Mouse (Mus musculus) heart, adult 8-10 months (tissue): ENCODE measurements around the gene Pdpn. TPM values are rescaled to one million over a fixed set of nuclear protein-coding genes. Genes with fewer than 3 reads are reported as not detected.
A peak's percentile ranks its signal among the peaks of the same experiment; 100 is the strongest.
"Not testable (repeated sequence)": the region's sequence is repeated elsewhere in the genome, so short reads cannot be mapped to it uniquely, and the experiment has no call there.

Experiments used
- DNase-seq: peaks from one replicate; pipeline ENCODE4 v3.0.0; 2022; ENCODE audit warnings: low spot score
- total RNA-seq, 4 experiments: library from RNA; stranded (reverse); gene quantifications; 2 replicates each; pipeline ENCODE4 v1.2.4; 2022

Pdpn gene
- total RNA-seq, result 1 to 10 TPM; 5.0 to 7.2 (median 5.6) TPM

DNA sequence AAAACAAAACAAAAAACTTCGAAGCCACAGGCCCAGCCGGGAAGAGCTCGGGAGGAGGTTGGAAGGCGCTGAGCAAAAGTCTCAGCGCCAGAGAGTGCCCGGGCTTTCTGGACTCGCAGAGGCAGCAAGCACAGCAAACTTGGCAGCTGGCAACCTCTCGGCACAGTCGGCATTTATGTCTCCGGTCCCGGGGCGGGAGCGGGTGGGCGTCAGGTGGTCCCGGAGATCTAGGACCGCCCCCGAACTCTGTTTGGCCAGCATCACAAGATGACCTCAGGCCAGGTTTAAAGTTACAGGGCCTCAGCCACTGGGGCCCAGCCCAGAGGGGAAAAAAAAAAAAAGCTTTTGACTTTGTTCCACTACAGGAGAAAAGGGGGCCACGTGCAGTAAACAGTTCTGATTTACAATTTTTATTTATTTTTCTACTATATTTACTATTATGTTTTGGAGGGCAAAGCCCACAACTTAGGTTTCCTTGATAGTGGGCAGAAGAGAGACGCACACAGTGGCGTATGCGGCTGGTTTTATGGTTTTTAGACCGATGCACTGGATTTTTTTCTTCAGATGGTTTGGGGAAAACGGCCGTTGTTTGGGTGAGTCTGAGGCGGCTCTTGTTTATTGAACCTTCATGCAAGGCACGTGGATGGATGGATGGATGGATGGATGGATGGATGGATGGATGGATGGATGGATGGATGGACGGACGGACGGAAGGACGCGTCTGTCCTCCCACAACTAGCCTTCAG lies at the start of gene Pdpn:
Pdpn (minus strand) TSS at position 240 of the 746 bp plus-strand sequence.
- DNase-seq, result peak; percentile 32

GRCm38 (mm10) chr4:143348678-143349077 lies 49.3 kb upstream of the Pdpn start:
- DNase-seq, result no peak

DNA sequence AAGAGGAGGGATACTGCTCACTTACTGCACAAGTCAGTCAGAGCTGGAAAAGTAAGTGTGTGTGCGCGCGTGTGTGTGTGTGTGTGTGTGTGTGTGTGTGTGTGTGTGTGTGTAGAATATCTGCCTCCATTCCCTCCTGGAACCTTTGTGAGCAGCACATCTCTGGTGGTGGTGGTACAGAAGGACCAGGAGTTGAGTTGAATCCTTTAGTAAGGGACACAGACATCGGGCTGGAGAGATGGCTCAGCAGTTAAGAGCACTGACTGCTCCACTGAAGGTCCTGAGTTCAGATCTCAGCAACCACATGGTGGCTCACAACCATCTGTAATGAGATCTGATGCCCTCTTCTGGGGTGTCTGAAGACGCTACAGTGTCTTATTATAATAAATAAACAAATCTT lies 46.1 kb upstream of the Pdpn start:
- not testable (repeated sequence) for DNase-seq

- DNase-seq, result no peak
These were observed 42.1 kb upstream of the Pdpn start for GRCm38 (mm10) chr4:143341470-143341869.

DNA sequence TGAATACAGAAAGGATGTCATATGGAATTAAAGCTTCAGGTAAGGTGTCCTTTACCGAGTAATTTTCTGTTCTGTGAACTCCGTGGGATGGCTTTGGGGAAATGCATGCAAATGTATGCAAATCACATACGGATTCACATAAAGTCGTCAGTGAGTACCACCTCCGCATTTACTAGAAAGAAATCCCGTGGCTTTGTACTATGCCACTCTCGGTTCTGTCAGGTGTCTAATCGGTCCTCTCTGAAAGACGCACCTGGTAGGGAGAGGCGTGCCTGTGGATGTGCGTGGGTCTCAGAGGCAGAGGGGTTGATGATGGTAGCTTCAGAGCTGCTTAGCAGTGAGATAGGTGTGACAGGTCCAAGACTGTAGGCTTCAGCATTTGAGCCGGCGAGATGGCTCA lies 40.4 kb upstream of the Pdpn start:
- no peak for DNase-seq

- DNase-seq, result no peak
These were observed 36.7 kb upstream of the Pdpn start for GRCm38 (mm10) chr4:143336096-143336495.

GRCm38 (mm10) chr4:143334995-143335394 lies 35.6 kb upstream of the Pdpn start:
- DNase-seq, result peak; percentile 24

GRCm38 (mm10) chr4:143334145-143334544 lies 34.8 kb upstream of the Pdpn start:
- no peak for DNase-seq

- no peak for DNase-seq
These were observed 32.4 kb upstream of the Pdpn start for GRCm38 (mm10) chr4:143331787-143332186.

DNA sequence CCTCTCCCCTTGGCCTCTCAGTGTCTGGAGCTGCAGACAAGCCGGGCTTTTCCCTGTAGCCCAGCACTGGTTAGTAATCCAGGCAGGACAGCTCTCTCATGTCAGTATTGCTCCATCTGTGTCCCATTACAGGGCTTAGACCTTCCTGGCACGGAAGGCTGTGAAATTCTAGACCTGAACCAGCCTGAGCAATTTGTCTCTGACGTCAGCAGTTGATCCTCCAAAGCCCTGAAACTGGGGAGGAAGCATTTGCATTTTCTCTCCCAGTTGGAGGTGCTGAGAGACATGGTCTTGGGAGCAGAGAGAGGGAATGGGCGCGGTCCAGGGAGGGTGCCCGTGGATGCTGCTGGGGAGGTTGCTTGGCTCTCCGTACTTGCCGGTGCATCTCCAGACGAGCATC lies 31.2 kb upstream of the Pdpn start:
- no peak for DNase-seq

- DNase-seq, result peak; percentile 48
These were observed 26.2 kb upstream of the Pdpn start for GRCm38 (mm10) chr4:143325625-143325941.

DNA sequence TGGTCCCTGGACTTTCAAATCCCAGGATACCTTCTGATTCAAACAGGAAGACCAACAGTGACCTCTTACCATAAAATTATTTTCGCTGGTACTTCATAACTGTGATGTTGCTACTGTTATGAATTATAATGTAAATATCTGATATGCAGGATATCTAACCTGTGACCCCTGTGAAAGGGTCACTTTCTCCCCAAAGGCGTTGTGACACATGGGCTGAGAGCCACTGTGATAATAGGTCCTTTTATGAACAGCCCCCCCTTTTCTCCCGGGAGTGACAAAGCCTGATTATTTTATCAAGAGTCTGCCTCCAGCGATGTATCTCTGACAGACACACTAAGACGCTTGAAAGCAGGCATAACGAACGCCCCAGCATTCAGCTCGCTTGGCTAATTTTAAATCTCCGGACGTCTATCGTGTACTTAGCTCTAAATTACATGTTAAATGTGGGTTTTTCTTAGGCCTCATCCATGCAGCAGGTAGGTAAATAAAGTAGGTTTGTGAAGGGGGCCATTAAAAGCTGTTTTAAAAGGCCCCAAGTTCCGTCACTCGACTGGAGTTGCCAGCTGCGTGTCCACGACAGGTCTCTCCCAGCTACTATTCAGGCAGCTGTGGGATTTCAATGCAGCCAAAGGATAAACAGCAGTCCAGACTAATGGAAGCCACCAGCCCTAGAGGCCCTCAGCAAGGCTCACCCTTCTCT lies 25.7 kb upstream of the Pdpn start:
- no peak for DNase-seq

- no peak for DNase-seq
These were observed 25.0 kb upstream of the Pdpn start for GRCm38 (mm10) chr4:143324176-143324924.

GRCm38 (mm10) chr4:143313299-143313698 lies 13.9 kb upstream of the Pdpn start:
- DNase-seq, result no peak

DNA sequence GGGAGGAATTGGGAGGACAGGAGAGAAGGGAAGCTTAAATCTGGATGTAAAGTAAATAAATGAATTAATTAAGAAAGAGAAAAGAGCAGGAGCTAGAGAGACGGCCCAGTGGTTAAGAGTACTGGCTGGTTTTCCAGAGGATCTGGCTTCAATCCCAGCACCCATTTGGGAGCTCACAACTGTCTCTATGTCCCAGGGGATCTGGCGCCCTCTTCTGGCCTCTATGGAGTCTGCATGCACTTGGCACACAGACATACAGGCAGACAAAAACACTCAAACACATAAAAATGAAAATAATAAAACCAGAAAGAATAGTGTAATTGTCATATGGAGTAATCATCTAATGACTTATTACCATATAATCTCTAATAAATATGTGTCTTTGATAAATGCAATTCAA lies 12.0 kb upstream of the Pdpn start:
- no peak for DNase-seq

DNA sequence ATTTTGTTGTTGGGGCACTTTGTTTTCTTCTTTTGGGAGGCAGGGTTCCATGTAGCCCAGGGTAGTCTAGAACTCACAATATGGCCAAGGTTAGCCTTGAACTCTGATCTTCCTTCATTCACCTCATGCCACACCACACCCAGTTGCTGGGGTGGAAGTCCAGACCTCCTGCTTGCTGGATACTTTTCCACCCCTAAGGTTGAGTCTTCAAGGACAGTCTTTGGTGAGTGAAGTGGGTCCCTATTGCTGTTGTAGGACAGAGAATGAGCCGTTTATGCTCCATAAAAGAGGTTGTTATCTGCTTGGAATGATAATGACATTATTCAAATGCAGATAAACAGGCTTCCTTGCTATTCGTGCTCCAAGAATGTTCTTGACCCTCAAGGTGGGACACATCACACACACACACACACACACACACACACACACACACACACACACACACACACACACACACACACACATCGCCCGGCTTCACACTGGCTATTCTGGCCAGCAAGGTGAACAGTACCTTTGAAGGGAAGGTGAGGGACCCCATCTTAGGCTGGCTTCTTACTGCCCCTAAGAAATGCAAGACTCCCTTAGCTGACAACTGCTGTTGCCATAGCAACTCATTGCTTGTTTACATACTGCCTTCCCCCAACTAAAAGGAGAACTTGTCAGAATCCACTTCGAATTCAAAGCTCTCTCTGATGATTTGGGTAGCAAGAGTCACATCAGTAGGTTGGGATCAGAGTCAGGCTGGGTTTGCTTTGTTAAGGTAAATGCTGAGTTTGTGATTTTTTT lies 6.8 kb upstream of the Pdpn start:
- no peak for DNase-seq

DNA sequence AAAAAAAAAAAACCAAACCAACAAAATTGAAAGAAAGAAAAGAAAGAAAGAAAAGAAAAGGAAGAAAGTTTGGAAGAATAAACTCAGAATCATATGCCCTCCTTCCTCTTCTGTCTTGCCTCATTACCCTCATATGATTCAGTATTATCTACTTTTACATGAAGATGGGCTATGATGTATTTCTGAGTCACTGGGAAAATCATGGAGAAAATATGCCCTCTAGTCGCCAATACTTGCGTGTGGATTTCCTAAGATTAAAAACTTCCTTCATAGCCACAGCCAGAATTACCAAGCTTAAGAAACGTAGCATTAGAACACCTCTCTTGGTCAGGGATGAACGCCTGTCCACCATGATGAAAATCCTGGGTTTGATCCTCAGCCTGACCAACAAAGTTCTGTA lies 5.7 kb upstream of the Pdpn start:
- DNase-seq, result no peak

- DNase-seq, result no peak
These were observed 3.0 kb upstream of the Pdpn start for GRCm38 (mm10) chr4:143302279-143302890.

GRCm38 (mm10) chr4:143301875-143302274 lies 2.5 kb upstream of the Pdpn start:
- no peak for DNase-seq

DNA sequence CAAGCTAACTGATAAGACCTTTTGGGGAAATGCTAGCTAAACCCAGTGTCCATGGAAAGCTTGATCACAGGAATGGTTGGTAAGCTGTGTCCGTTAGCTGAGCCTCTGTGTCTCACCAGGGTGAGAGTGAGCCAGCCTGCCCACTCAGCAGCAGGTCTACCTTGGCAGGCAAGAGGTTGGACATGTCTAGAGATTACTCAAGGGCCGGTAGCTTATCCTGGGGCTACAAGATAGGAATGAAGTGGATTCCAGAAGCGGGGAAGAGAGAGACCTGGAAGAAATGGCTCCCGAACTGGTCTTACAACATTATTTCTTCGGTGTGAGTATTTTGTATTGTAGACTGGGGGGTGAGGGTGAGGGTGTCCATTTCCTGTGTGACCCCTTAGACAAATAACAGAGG lies 1.7 kb upstream of the Pdpn start:
- no peak for DNase-seq

- DNase-seq, result no peak
These were observed 837 bp upstream of the Pdpn start for GRCm38 (mm10) chr4:143300113-143300688.
